Mouse (Mus musculus): ENCODE measurements around the gene Fam163b. TPM values are rescaled to one million over a fixed set of nuclear protein-coding genes. Genes with fewer than 3 reads are reported as not detected.

Gene Fam163b
- polyA plus RNA-seq, 1 experiment from 2014 or later: 0.11 TPM

GRCm38 (mm10) chr2:27166999-27167398 lies 24.7 kb upstream of the Fam163b start:
- no peaks in the 10 kb centered on the region for H3K4me1 ChIP-seq (ENCODE audit: control insufficient read depth, insufficient read depth, low read length)
- ATAC-seq (replicated peaks; ENCODE audit: insufficient number of reproducible peaks, low FRiP score, low TSS enrichment, low read depth) (no peak), DNase-seq (ENCODE audit: low spot score) (peak; percentile 63)
- no peaks in the 10 kb centered on the region for H3K36me3 ChIP-seq (replicated peaks; ENCODE audit: control insufficient read depth, insufficient read depth, low read depth, low read length)
- no peak overlapping the region for H3K9ac ChIP-seq (replicated peaks; ENCODE audit: low read length)
- H3K27me3 ChIP-seq (ENCODE audit: control insufficient read depth, insufficient read depth, low read length): no peaks in the 10 kb centered on the region; the same call in 1 of the 2 replicates
- 7% methylated on average over 2 of the region's 2 CpGs for WGBS
- H3K9me3 ChIP-seq (replicated peaks; ENCODE audit: control insufficient read depth, low read length): no peaks in the 10 kb centered on the region
- H3K4me3 ChIP-seq (ENCODE audit: low read depth, low read length): no peak overlapping the region
- no peak overlapping the region for H3K4me2 ChIP-seq (ENCODE audit: low read depth, low read length)
- no peak overlapping the region for H3K27ac ChIP-seq (replicated peaks; ENCODE audit: low read depth, low read length)

DNA sequence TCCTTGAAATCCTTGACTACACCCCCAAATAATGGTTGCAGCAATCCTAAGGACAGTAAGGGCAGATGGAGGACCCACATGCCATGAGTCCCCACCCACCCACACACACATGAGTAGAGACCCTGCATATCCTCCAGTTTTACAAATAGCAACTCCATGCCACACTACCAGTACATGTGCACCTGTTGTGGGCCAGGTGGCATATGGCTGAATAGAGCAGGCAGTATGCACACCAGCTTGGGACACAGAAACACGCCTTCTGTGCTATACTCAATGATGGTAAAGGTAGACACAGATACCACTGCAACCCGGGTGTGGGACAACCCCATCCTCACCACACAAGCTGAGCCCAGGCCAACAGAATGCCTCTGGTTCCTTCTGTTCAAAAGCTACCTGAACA lies 23.8 kb upstream of the Fam163b start:
- Histone ChIP-seq H3K9ac (replicated peaks; ENCODE audit: low read length) (no peak overlapping the region), H3K9me3 (replicated peaks; ENCODE audit: control insufficient read depth, low read length) (no peaks in the 10 kb centered on the region), H3K27me3 (ENCODE audit: control insufficient read depth, insufficient read depth, low read length) (no peaks in the 10 kb centered on the region; the same call in 1 of the 2 replicates), H3K27ac (replicated peaks; ENCODE audit: low read depth, low read length) (no peak overlapping the region), H3K4me1 (ENCODE audit: control insufficient read depth, insufficient read depth, low read length) (no peaks in the 10 kb centered on the region), H3K36me3 (replicated peaks; ENCODE audit: control insufficient read depth, insufficient read depth, low read depth, low read length) (no peaks in the 10 kb centered on the region), H3K4me2 (ENCODE audit: low read depth, low read length) (no peak overlapping the region), H3K4me3 (ENCODE audit: low read depth, low read length) (no peak overlapping the region)
- no peak for DNase-seq (ENCODE audit: low spot score)
- ATAC-seq (replicated peaks; ENCODE audit: insufficient number of reproducible peaks, low FRiP score, low TSS enrichment, low read depth): no peak
- WGBS: 87% methylated on average over 2 of the region's 2 CpGs

DNA sequence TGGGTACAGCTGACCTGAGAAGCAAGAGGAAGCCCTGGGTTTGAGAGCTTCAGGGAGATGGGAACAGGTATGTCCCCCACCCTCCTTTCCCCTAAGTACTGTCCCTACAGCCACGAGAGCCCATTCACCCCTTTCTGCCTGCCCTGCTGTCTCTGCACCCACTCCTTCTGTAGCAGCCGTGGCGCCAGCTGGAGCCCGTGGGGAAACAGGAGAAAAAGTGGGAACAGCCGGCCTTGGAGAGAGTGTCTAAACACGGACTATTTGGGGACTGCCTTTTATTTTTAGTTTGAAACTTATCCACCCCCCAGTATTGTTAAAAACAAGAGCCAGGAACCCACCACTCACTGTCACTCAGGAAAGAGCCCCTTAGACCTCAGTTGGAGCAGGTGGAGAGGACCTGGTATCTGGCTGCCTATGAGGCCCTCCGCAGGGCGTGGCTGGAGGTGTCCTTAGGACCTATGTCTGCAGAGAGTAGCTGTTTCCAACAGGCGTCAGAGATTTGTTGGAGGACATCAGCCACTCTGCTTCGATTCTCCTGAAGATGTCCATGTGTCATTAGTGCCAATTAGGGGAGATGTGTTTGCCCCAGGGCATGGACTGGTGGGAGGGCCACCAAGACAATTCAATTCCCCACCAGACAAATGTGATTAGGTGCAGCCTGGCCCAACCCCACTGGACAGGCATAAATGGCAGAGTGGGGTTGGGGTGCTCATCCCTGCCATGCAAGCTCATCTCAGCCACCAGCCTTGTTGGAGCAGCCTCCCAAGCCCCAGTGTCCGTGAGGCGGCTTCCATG lies 22.7 kb upstream of the Fam163b start, which contains the start of gene Dbh:
Gene Dbh, plus strand, starts transcription at position 438 of the 795 bp plus-strand sequence.
- Histone ChIP-seq H3K4me2 (ENCODE audit: low read depth, low read length) (no peak within 1 kb of the TSS), H3K9ac (replicated peaks; ENCODE audit: low read length) (no peak within 1 kb of the TSS), H3K9me3 (replicated peaks; ENCODE audit: control insufficient read depth, low read length) (no peaks in the 10 kb centered on the region), H3K4me3 (ENCODE audit: low read depth, low read length) (no peak within 1 kb of the TSS), H3K27ac (replicated peaks; ENCODE audit: low read depth, low read length) (no peak within 1 kb of the TSS), H3K36me3 (replicated peaks; ENCODE audit: control insufficient read depth, insufficient read depth, low read depth, low read length) (no peaks in the 10 kb centered on the region), H3K4me1 (ENCODE audit: control insufficient read depth, insufficient read depth, low read length) (no peaks in the 10 kb centered on the region), H3K27me3 (ENCODE audit: control insufficient read depth, insufficient read depth, low read length) (no peaks in the 10 kb centered on the region; the same call in 1 of the 2 replicates)
- no peak for ATAC-seq (replicated peaks; ENCODE audit: insufficient number of reproducible peaks, low FRiP score, low TSS enrichment, low read depth)
- 71% methylated on average over 12 of the region's 12 CpGs for WGBS
- no peak for DNase-seq (ENCODE audit: low spot score)

DNA sequence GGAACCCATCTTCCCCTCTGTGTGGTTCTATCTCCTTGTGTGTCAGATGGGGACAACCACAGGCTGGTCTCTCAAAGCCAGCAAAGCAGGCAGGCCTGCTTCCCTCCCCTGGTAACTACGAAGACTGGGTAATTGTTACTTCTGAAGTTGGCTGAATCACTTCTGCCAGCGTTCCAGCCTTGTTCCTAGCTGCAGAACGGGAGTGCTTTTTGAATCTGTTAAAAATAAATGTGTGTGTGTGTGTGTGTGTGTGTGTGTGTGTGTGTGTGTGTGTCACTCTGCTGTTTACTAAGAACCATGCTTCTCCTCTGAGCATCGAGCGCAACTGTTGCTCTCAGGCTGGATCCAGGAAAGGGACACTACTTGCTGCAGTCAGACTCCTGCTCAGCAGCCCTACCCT lies 21.6 kb upstream of the Fam163b start:
- H3K27ac ChIP-seq (replicated peaks; ENCODE audit: low read depth, low read length): no peak overlapping the region
- no peak overlapping the region for H3K9ac ChIP-seq (replicated peaks; ENCODE audit: low read length)
- DNase-seq (ENCODE audit: low spot score) (no peak), ATAC-seq (replicated peaks; ENCODE audit: insufficient number of reproducible peaks, low FRiP score, low TSS enrichment, low read depth) (no peak)
- no peaks in the 10 kb centered on the region for H3K36me3 ChIP-seq (replicated peaks; ENCODE audit: control insufficient read depth, insufficient read depth, low read depth, low read length)
- no peaks in the 10 kb centered on the region for H3K4me1 ChIP-seq (ENCODE audit: control insufficient read depth, insufficient read depth, low read length)
- 74% methylated on average over 5 of the region's 5 CpGs for WGBS
- no peaks in the 10 kb centered on the region for H3K9me3 ChIP-seq (replicated peaks; ENCODE audit: control insufficient read depth, low read length)
- no peak overlapping the region for H3K4me3 ChIP-seq (ENCODE audit: low read depth, low read length)
- no peaks in the 10 kb centered on the region; the same call in 1 of the 2 replicates for H3K27me3 ChIP-seq (ENCODE audit: control insufficient read depth, insufficient read depth, low read length)
- no peak overlapping the region for H3K4me2 ChIP-seq (ENCODE audit: low read depth, low read length)

GRCm38 (mm10) chr2:27162656-27163055 lies 20.4 kb upstream of the Fam163b start:
- Histone ChIP-seq H3K27ac (replicated peaks; ENCODE audit: low read depth, low read length) (no peak overlapping the region), H3K9ac (replicated peaks; ENCODE audit: low read length) (no peak overlapping the region), H3K36me3 (replicated peaks; ENCODE audit: control insufficient read depth, insufficient read depth, low read depth, low read length) (no peaks in the 10 kb centered on the region), H3K27me3 (ENCODE audit: control insufficient read depth, insufficient read depth, low read length) (no peaks in the 10 kb centered on the region; the same call in 1 of the 2 replicates), H3K9me3 (replicated peaks; ENCODE audit: control insufficient read depth, low read length) (no peaks in the 10 kb centered on the region), H3K4me3 (ENCODE audit: low read depth, low read length) (no peak overlapping the region), H3K4me2 (ENCODE audit: low read depth, low read length) (no peak overlapping the region), H3K4me1 (ENCODE audit: control insufficient read depth, insufficient read depth, low read length) (no peaks in the 10 kb centered on the region)
- WGBS: 66% methylated on average over 11 of the region's 11 CpGs
- DNase-seq (ENCODE audit: low spot score) (no peak), ATAC-seq (replicated peaks; ENCODE audit: insufficient number of reproducible peaks, low FRiP score, low TSS enrichment, low read depth) (no peak)

- H3K9ac ChIP-seq (replicated peaks; ENCODE audit: low read length): no peak overlapping the region
- no peaks in the 10 kb centered on the region for H3K4me1 ChIP-seq (ENCODE audit: control insufficient read depth, insufficient read depth, low read length)
- H3K27ac ChIP-seq (replicated peaks; ENCODE audit: low read depth, low read length): no peak overlapping the region
- WGBS: 90% methylated on average over 2 of the region's 2 CpGs
- H3K4me2 ChIP-seq (ENCODE audit: low read depth, low read length): no peak overlapping the region
- DNase-seq (ENCODE audit: low spot score): no peak
- ATAC-seq (replicated peaks; ENCODE audit: insufficient number of reproducible peaks, low FRiP score, low TSS enrichment, low read depth): no peak
- H3K27me3 ChIP-seq (ENCODE audit: control insufficient read depth, insufficient read depth, low read length): no peaks in the 10 kb centered on the region; the same call in 1 of the 2 replicates
- H3K9me3 ChIP-seq (replicated peaks; ENCODE audit: control insufficient read depth, low read length): no peaks in the 10 kb centered on the region
- H3K36me3 ChIP-seq (replicated peaks; ENCODE audit: control insufficient read depth, insufficient read depth, low read depth, low read length): no peaks in the 10 kb centered on the region
- no peak overlapping the region for H3K4me3 ChIP-seq (ENCODE audit: low read depth, low read length)
Measured at GRCm38 (mm10) chr2:27161526-27161925, 19.2 kb upstream of the Fam163b start.

DNA sequence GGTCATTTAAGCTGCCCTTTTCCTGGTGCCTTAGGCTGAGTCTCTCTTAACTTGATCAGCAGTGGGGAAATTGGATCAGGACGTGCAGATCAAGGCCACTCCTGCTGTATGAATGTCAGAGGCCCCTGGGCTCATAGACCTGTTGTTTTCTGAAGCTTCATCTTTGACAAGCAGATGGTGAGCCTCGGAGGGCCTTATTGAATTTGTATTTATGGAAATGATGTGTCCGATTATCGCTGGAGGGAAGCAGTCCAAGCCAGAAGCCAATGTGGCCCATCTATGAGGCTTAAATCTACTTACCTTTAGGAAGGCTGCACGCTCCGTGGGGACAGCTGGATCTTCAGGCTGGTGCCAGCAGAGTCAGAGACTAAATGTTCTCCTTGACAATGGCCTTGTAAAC lies 14.3 kb upstream of the Fam163b start:
- H3K4me2 ChIP-seq (ENCODE audit: low read depth, low read length): no peak overlapping the region
- WGBS: 69% methylated on average over 6 of the region's 6 CpGs
- H3K27ac ChIP-seq (replicated peaks; ENCODE audit: low read depth, low read length): no peak overlapping the region
- H3K4me3 ChIP-seq (ENCODE audit: low read depth, low read length): no peak overlapping the region
- H3K9ac ChIP-seq (replicated peaks; ENCODE audit: low read length): no peak overlapping the region
- DNase-seq (ENCODE audit: low spot score): no peak
- no peak for ATAC-seq (replicated peaks; ENCODE audit: insufficient number of reproducible peaks, low FRiP score, low TSS enrichment, low read depth)
- no peaks in the 10 kb centered on the region for H3K36me3 ChIP-seq (replicated peaks; ENCODE audit: control insufficient read depth, insufficient read depth, low read depth, low read length)
- H3K4me1 ChIP-seq (ENCODE audit: control insufficient read depth, insufficient read depth, low read length): no peaks in the 10 kb centered on the region
- H3K9me3 ChIP-seq (replicated peaks; ENCODE audit: control insufficient read depth, low read length): no peaks in the 10 kb centered on the region
- H3K27me3 ChIP-seq (ENCODE audit: control insufficient read depth, insufficient read depth, low read length): no peaks in the 10 kb centered on the region

DNA sequence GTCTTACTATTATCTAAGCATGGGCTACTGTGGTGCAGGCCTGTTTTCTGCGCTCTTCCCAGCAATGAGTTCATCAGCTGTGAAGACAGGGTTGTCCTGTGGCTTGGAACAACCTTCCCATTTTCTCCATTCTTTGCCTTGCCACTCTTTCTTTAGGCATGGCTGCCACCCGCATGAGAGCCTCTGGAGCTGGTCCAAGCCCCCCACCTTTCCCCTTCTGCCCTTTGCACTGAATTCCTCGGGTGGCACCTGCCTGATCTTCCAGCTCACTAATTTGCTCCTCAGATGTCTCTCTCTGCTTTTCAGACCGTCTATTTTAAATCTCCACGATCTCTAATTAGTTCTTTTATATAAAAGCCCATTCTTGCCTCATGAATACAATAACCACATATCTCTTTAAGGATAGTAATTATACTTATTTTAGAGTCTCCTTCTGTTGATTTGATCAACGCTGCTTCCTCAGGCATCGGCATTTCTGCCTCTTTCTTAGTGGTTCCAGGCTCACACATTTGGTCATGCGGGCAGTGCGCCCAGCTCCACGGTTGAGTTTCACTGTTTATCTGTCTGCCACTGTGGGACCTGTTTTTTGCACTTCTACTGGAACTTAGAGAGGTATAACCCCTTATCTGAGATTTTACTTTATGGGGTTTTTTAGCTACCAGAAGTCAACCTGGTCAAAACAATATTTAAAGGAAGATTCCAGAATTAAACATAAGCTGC lies 12.3 kb upstream of the Fam163b start:
- Histone ChIP-seq H3K9ac (replicated peaks; ENCODE audit: low read length) (no peak overlapping the region), H3K27me3 (ENCODE audit: control insufficient read depth, insufficient read depth, low read length) (no peaks in the 10 kb centered on the region), H3K4me1 (ENCODE audit: control insufficient read depth, insufficient read depth, low read length) (no peaks in the 10 kb centered on the region), H3K4me3 (ENCODE audit: low read depth, low read length) (no peak overlapping the region), H3K4me2 (ENCODE audit: low read depth, low read length) (no peak overlapping the region), H3K36me3 (replicated peaks; ENCODE audit: control insufficient read depth, insufficient read depth, low read depth, low read length) (no peaks in the 10 kb centered on the region), H3K27ac (replicated peaks; ENCODE audit: low read depth, low read length) (no peak overlapping the region), H3K9me3 (replicated peaks; ENCODE audit: control insufficient read depth, low read length) (no peaks in the 10 kb centered on the region)
- ATAC-seq (replicated peaks; ENCODE audit: insufficient number of reproducible peaks, low FRiP score, low TSS enrichment, low read depth): no peak
- 76% methylated on average over 10 of the region's 10 CpGs for WGBS
- DNase-seq (ENCODE audit: low spot score): no peak
